Mouse (Mus musculus): ENCODE results near the gene Cpsf3.

DNA sequence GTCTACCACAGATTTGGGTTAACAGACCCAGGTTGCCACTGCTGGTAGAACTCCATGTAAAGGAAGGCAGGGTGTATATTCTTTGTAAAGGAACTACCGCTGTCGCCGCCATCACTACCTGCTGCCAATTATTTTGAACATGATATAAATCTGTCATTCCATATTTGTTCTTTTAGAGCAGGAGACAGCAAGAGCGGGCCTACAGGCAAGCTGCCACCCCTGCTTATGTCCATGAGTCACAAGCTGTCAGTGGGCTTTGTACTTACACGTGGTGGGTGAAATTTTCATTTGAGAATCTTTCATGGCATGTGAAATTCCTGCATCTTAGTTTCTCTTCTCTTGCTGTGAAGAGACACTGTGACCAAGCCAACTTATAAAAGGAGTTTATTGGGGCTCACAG lies 21.9 kb upstream of the Cpsf3 start:
- TF ChIP-seq CTCF (IDR thresholded peaks at IDR 0.05; ENCODE audit: extremely low read depth, insufficient read depth, low read length) (no peak), POLR2A (IDR thresholded peaks at IDR 0.05; ENCODE audit: extremely low read depth, insufficient read depth, low read length) (no peak)

All from cortical plate, adult 2 months (tissue).